Mouse (Mus musculus) CH12.LX (cell line): ENCODE results near the gene Prom2. TPM values are rescaled to one million over a fixed set of nuclear protein-coding genes. Genes with fewer than 3 reads are reported as not detected.

Experiments
- DNase-seq: peaks from one replicate; pipeline ENCODE4 v3.0.0-alpha.2; 2013; ENCODE audit errors: extremely low read depth
- H3K27ac ChIP-seq: 2 replicates; pipeline ENCODE4 v1.5.1; 2012; ENCODE audit warnings: low read depth, mild to moderate bottlenecking, control low read depth, moderate library complexity; ENCODE audit not compliant: insufficient read depth
- H3K27me3 ChIP-seq: replicated peaks from 2 replicates; pipeline ENCODE3; 2012; ENCODE audit warnings: inconsistent platforms
- H3K36me3 ChIP-seq, 2 experiments: replicated peaks in 1 of 2; 2 replicates each; pipeline versions ENCODE3 to v1.6.1; 2012; ENCODE audit warnings: inconsistent platforms in 1 of 2, low read length in 1 of 2, mild to moderate bottlenecking in 1 of 2, mixed read lengths in 1 of 2, moderate library complexity in 1 of 2; ENCODE audit not compliant: control insufficient read depth in 1 of 2, insufficient read depth in 1 of 2
- H3K4me1 ChIP-seq, 2 experiments: 2 replicates each; pipeline ENCODE4 v1.6.1; 2012; ENCODE audit warnings: inconsistent platforms in 1 of 2, moderate library complexity in 1 of 2; ENCODE audit not compliant: insufficient read depth in 2 of 2, control insufficient read depth in 1 of 2
- H3K4me2 ChIP-seq: 2 replicates; pipeline ENCODE4 v1.6.1; 2012; ENCODE audit warnings: low read depth, mild to moderate bottlenecking, control low read depth; ENCODE audit not compliant: poor library complexity, insufficient read depth, severe bottlenecking
- H3K4me3 ChIP-seq, 3 experiments: fragments of 150-350 bp in 1 of 3; sonication (generic) in 1 of 3; replicated peaks in 1 of 3; 2 replicates each; pipeline versions ENCODE3 to v1.5.1; 2011 to 2012; ENCODE audit warnings: low read depth in 2 of 3, low read length in 2 of 3, mild to moderate bottlenecking in 2 of 3, moderate library complexity in 2 of 3, control low read depth in 1 of 3, improper control_type of control experiment in 1 of 3, inconsistent platforms in 1 of 3, mixed read lengths in 1 of 3; ENCODE audit not compliant: poor library complexity in 1 of 3
- H3K79me2 ChIP-seq: replicated peaks from 2 replicates; pipeline ENCODE4 v1.6.1; 2012; ENCODE audit warnings: mild to moderate bottlenecking, moderate library complexity; ENCODE audit not compliant: control insufficient read depth, poor library complexity, insufficient read depth, severe bottlenecking; ENCODE audit errors: extremely low read depth
- H3K9ac ChIP-seq: 2 replicates; pipeline ENCODE4 v1.6.1; 2012; ENCODE audit warnings: low read depth, mild to moderate bottlenecking, control low read depth, moderate library complexity; ENCODE audit not compliant: insufficient read depth
- H3K9me3 ChIP-seq: replicated peaks from 2 replicates; pipeline ENCODE3; 2012; ENCODE audit warnings: low read length, inconsistent platforms, mixed read lengths
- BHLHE40 ChIP-seq: IDR thresholded peaks from 2 replicates; pipeline ENCODE4 v1.6.1; 2011; ENCODE audit warnings: mild to moderate bottlenecking, low read depth, low read length, improper control_type of control experiment
- CHD1 ChIP-seq: IDR thresholded peaks from 2 replicates; pipeline ENCODE4 v1.6.1; 2012; ENCODE audit warnings: low read depth, low read length, improper control_type of control experiment, inconsistent platforms
- CHD2 ChIP-seq: IDR thresholded peaks from 2 replicates; pipeline ENCODE4 v1.6.1; 2011; ENCODE audit warnings: low read length, improper control_type of control experiment
- CTCF ChIP-seq, 2 experiments: IDR thresholded peaks in 1 of 2; conservative IDR thresholded peaks in 1 of 2; 2 replicates each; pipeline ENCODE4 v1.5.1; 2011 to 2012; ENCODE audit warnings: low read depth in 2 of 2, low read length in 2 of 2, improper control_type of control experiment in 1 of 2, inconsistent platforms in 1 of 2, mild to moderate bottlenecking in 1 of 2, moderate library complexity in 1 of 2
- ELF1 ChIP-seq: IDR thresholded peaks from 2 replicates; pipeline ENCODE4 v1.6.1; 2014; ENCODE audit warnings: low read depth, mild to moderate bottlenecking, inconsistent platforms, low read length, improper control_type of control experiment
- HCFC1 ChIP-seq: IDR thresholded peaks from 2 replicates; pipeline ENCODE4 v1.6.1; 2012; ENCODE audit warnings: low read depth, mild to moderate bottlenecking, inconsistent platforms, low read length, improper control_type of control experiment
- IRF4 ChIP-seq: IDR thresholded peaks from 2 replicates; pipeline ENCODE4 v1.6.1; 2014; ENCODE audit warnings: low read depth, mild to moderate bottlenecking, inconsistent platforms, low read length, improper control_type of control experiment
- JUND ChIP-seq: conservative IDR thresholded peaks from 2 replicates; pipeline ENCODE4 v1.6.1; 2011; ENCODE audit warnings: low read depth, low read length, improper control_type of control experiment
- KAT2A ChIP-seq: IDR thresholded peaks from 2 replicates; pipeline ENCODE4 v1.6.1; 2012; ENCODE audit warnings: low read length, improper control_type of control experiment, inconsistent platforms; ENCODE audit not compliant: insufficient replicate concordance
- MAX ChIP-seq: IDR thresholded peaks from 2 replicates; pipeline ENCODE4 v1.6.1; 2011; ENCODE audit warnings: low read length, improper control_type of control experiment
- MAZ ChIP-seq: IDR thresholded peaks from 2 replicates; pipeline ENCODE4 v1.6.1; 2012; ENCODE audit warnings: low read depth, mild to moderate bottlenecking, inconsistent platforms, low read length, improper control_type of control experiment, moderate library complexity
- MXI1 ChIP-seq: IDR thresholded peaks from 2 replicates; pipeline ENCODE4 v1.6.1; 2011; ENCODE audit warnings: mild to moderate bottlenecking, low read depth, low read length, improper control_type of control experiment
- MYC ChIP-seq: IDR thresholded peaks from 2 replicates; pipeline ENCODE4 v1.6.1; 2011; ENCODE audit warnings: low read depth, mild to moderate bottlenecking, improper control_type of control experiment, low read length
- NRF1 ChIP-seq: IDR thresholded peaks from 2 replicates; pipeline ENCODE4 v1.6.1; 2014; ENCODE audit warnings: low read depth, mild to moderate bottlenecking, inconsistent platforms, low read length, improper control_type of control experiment, moderate library complexity
- POLR2A ChIP-seq: IDR thresholded peaks from 2 replicates; pipeline ENCODE4 v1.6.1; 2011; ENCODE audit warnings: low read depth, mild to moderate bottlenecking, improper control_type of control experiment, low read length
- RCOR1 ChIP-seq: conservative IDR thresholded peaks from 2 replicates; pipeline ENCODE4 v1.6.1; 2012; ENCODE audit warnings: low read depth, mild to moderate bottlenecking, inconsistent platforms, low read length, improper control_type of control experiment
- SIN3A ChIP-seq: IDR thresholded peaks from 2 replicates; pipeline ENCODE4 v1.6.1; 2012; ENCODE audit warnings: low read length, improper control_type of control experiment, inconsistent platforms
- SMC3 ChIP-seq: IDR thresholded peaks from 2 replicates; pipeline ENCODE4 v1.6.1; 2011; ENCODE audit warnings: low read depth, low read length, improper control_type of control experiment
- TBP ChIP-seq: conservative IDR thresholded peaks from 2 replicates; pipeline ENCODE4 v1.6.1; 2011; ENCODE audit warnings: low read depth, low read length, improper control_type of control experiment
- TCF12 ChIP-seq: IDR thresholded peaks from 2 replicates; pipeline ENCODE4 v1.6.1; 2014; ENCODE audit warnings: low read depth, mild to moderate bottlenecking, inconsistent platforms, low read length, improper control_type of control experiment
- UBTF ChIP-seq: IDR thresholded peaks from 2 replicates; pipeline ENCODE4 v1.6.1; 2012; ENCODE audit warnings: low read depth, mild to moderate bottlenecking, inconsistent platforms, low read length, improper control_type of control experiment, moderate library complexity
- USF2 ChIP-seq: conservative IDR thresholded peaks from 2 replicates; pipeline ENCODE4 v1.6.1; 2011; ENCODE audit warnings: low read depth, low read length, improper control_type of control experiment
- ZC3H11A ChIP-seq: IDR thresholded peaks from 2 replicates; pipeline ENCODE4 v1.6.1; 2012; ENCODE audit warnings: low read depth, mild to moderate bottlenecking, inconsistent platforms, low read length, improper control_type of control experiment
- ZKSCAN1 ChIP-seq: IDR thresholded peaks from 2 replicates; pipeline ENCODE4 v1.6.1; 2012; ENCODE audit warnings: low read depth, inconsistent platforms, low read length, improper control_type of control experiment, borderline replicate concordance
- dilution Hi-C: fragments of 300-500 bp; cut with MboI; formaldehyde crosslinking; loops from 2 replicates; pipeline ENCODE4 v1.14.3; 2020; ENCODE audit warnings: low sequenced_read_pairs; ENCODE audit not compliant: extremely low pct_unique_long_range_greater_than_20kb, extremely low pct_ligation_motif_present
- in situ Hi-C: fragments of 300-500 bp; cut with MboI; formaldehyde crosslinking; loops from 3 replicates; pipeline ENCODE4 v1.14.3; 2019; ENCODE audit warnings: low sequenced_read_pairs, low pct_ligation_motif_present, low pct_unique_long_range_greater_than_20kb, mixed read lengths
- polyA plus RNA-seq: library from polyadenylated mRNA; unstranded; fragments of >175 nt; gene quantifications from 2 replicates; pipeline ENCODE4 v1.2.1, GENCODE M21; 2012; ENCODE audit warnings: low read depth; ENCODE audit not compliant: insufficient read length
- total RNA-seq, 2 experiments: library from RNA; depleted of rRNA; stranded (reverse); fragments of 300-350 nt in 1 of 2; fragments of >200 nt in 1 of 2; gene quantifications; 2 replicates each; pipeline ENCODE4 v1.2.3; 2012 to 2014

Prom2 gene
- total and polyA plus RNA-seq, 3 experiments: not detected

GRCm38 (mm10) chr2:127521172-127522005 lies 19.9 kb downstream of the Prom2 start:
- Histone ChIP-seq H3K9me3 (no peaks in the 10 kb centered on the region), H3K4me3 (no peak overlapping the region), H3K9ac (no peak overlapping the region), H3K27ac (no peak overlapping the region), H3K27me3 (peaks cover 97% of the 10 kb centered on the region), H3K4me1 (peaks cover 0 to 9% of the 10 kb centered on the region in 2 experiments; a peak in 2 of 4 replicates), H3K4me2 (no peak overlapping the region), H3K79me2 (no peaks in the 10 kb centered on the region), H3K36me3 (no peaks in the 10 kb centered on the region)
- no peak for DNase-seq
- dilution Hi-C loops: no loop called here
- no peak for TF ChIP-seq USF2
- TF ChIP-seq HCFC1: no peak
- no peak for TF ChIP-seq MYC
- TF ChIP-seq TCF12: no peak
- no peak for TF ChIP-seq SIN3A
- TF ChIP-seq SMC3: no peak
- TF ChIP-seq MAZ: no peak
- TF ChIP-seq UBTF: no peak
- TF ChIP-seq CHD1: no peak
- TF ChIP-seq TBP: no peak
- TF ChIP-seq MAX: no peak
- no peak for TF ChIP-seq KAT2A
- no peak for TF ChIP-seq ELF1
- no peak for TF ChIP-seq JUND
- TF ChIP-seq NRF1: no peak
- TF ChIP-seq BHLHE40: no peak
- TF ChIP-seq RCOR1: no peak
- in situ Hi-C loops: no loop called here

- H3K27ac ChIP-seq: no peak overlapping the region
- in situ Hi-C loops (no loop called here), dilution Hi-C loops (no loop called here)
- H3K4me1 ChIP-seq: peaks cover 0 to 9% of the 10 kb centered on the region in 2 experiments; a peak in 2 of 4 replicates
- no peak overlapping the region for H3K4me2 ChIP-seq
- H3K79me2 ChIP-seq: no peaks in the 10 kb centered on the region
- peaks cover 98% of the 10 kb centered on the region for H3K27me3 ChIP-seq
- H3K36me3 ChIP-seq: no peaks in the 10 kb centered on the region
- DNase-seq: no peak
- H3K9ac ChIP-seq: no peak overlapping the region
- H3K4me3 ChIP-seq: no peak overlapping the region
- TF ChIP-seq SMC3 (no peak), CHD2 (no peak), USF2 (no peak), TCF12 (no peak), KAT2A (no peak), BHLHE40 (no peak), ZKSCAN1 (no peak), ZC3H11A (no peak), POLR2A (no peak), CTCF (conservative IDR thresholded peaks at IDR 0.05 in 1 of 2, IDR thresholded peaks at IDR 0.05 in 1 of 2; ENCODE audit: low read depth in 2 of 2, low read length in 2 of 2) (no peak), MXI1 (no peak), IRF4 (no peak)
- H3K9me3 ChIP-seq: no peaks in the 10 kb centered on the region
These were observed 21.1 kb downstream of the Prom2 start for GRCm38 (mm10) chr2:127520123-127520522.
